Mouse (Mus musculus) naive thymus-derived CD4-positive, alpha-beta T cell, adult 2 months (primary cell): ENCODE measurements around the gene Gm28047.
"Not testable (repeated sequence)": the region's sequence is repeated elsewhere in the genome, so short reads cannot be mapped to it uniquely, and the experiment has no call there.

Experiments
- DNase-seq: peaks from one replicate; pipeline ENCODE4 v3.0.0-alpha.2; 2011; ENCODE audit warnings: low read depth

Gm28047 gene

GRCm38 (mm10) chr15:102624970-102625686 lies at the start of gene Gm28047, which contains the start of gene Atf7:
Gene Gm28047 (minus strand): TSS chr15:102625067.
Gene Atf7 (minus strand): TSS chr15:102625464.
- DNase-seq = peak; percentile 99

DNA sequence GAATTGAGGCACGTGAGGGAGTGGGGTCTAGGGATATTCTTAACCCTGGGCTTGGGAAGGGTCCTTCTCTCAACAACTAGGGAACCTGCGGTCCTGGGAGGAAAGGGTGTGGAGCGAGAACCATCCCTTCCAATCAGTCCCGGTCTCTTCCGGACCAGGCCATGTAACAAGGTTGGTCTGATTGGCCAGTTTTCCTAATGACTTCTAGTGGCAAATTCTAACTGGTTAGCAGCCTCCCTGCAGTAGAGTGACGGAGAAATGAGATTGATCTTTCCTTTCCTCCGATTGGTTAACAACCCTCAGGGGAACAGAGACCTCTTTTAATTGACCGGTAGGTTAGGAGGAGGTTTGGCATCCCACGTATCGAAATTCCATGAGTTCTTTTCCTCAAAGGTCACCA lies 48.7 kb upstream of the Gm28047 start:
- no peak for DNase-seq

GRCm38 (mm10) chr15:102672215-102673071 lies 47.6 kb upstream of the Gm28047 start, which contains the start of gene Atp5g2:
Gene Atp5g2 (minus strand): TSS chr15:102672352.
- DNase-seq = peak; percentile 34

DNA sequence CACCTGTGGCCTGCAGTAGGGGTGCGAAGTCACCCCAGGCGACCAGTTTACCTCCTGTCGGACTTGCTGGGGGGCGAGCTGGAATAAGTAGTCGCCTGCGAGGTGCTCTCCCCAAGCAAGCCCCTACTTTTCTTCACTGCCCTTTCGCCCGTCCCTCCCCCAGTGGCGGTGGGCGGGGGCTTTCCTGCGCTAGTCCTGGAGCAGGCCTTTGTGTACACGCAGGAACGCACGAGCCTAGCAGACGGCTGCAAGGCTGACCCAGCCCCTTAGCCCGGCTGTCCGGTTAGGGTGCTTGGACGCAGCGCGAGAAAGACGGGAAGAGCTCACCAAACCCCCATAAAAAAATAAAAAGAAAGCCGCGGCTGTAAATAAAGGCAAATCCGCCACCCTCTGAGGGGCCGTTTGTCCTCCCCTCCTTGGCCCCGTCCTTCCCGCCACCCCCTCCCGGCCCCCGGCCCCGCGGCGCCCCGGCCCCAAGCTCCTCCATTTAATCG lies 46.9 kb upstream of the Gm28047 start:
- peak; percentile 63 for DNase-seq

DNA sequence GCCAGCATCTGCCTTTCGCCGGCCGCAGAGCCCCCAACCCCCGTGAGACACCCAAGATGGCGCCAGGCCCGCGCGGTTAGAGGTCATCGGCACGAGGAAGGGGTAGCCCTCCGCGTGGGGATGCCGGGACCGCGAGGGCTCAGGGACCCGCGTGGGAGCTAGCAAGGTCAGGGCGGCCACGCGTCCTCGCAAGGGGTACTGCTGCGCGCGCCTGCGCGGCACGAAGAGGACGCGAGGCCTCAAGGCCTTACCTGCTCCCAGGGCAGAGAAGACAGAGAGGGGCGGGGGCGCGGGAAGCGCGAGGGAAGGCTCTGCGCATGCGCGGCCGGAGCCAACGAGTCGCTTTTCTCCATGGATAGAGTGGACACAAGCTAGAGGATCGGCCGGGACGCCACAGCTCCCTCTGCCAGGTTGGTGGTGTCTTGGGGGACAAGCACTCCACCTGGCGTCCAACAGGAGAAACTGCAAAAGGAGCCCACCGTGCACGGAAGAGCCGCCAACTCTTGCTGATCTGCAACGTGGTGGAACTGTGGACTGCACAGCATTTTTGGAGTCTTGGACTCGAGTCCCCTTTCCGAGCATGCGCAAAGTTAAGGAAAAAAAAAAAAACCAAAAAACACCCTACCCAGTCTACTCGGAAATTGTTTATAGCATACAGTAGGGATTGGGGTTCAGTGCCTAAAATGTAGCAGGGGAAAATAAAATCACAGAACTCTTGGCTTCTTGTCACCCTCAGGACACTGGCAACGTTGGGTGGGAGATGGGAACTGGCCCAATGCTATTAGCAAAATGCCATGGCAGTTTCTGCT lies 46.1 kb upstream of the Gm28047 start:
- peak; percentile 99 for DNase-seq

DNA sequence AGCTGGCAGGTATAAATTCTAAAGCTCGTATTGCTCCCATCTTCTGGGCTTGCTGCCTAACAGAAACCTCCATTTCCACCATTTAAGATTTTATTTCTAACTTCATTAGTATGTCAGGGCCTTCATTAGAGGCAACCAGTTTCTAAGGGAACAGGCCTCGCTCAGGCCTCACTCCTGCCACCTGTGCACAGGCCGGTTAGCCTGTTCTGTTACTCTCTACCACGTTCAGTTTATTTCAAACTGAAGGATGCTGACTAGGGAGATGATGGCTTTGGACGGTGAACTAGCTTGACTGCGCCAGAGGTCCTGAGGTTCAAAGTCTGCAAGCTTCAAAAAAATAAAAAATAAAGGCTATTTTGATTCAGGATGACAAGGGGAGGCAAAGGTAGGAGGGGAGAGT lies 45.4 kb upstream of the Gm28047 start:
- DNase-seq = no peak

GRCm38 (mm10) chr15:102669571-102669970 lies 44.7 kb upstream of the Gm28047 start:
- DNase-seq = no peak

DNA sequence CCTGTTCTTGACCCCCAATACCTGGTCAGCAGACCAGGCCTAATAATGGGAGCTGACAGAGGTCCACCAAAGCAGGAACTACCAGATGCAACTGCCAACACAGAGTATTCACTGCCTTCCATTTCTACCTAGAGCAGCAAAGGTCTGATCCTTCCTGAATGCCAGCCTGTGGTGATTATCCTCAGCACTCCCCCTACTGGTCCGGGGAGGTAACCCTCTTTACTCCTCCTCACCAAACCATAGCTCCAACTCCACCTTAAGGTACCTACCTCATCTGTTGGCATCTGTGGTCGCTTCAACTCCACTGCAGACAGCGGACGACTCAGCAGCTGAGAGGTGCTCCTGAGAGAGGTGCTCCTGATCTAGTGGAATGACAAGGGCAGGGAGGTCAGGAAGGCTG lies 40.6 kb upstream of the Gm28047 start:
- peak; percentile 79 for DNase-seq

DNA sequence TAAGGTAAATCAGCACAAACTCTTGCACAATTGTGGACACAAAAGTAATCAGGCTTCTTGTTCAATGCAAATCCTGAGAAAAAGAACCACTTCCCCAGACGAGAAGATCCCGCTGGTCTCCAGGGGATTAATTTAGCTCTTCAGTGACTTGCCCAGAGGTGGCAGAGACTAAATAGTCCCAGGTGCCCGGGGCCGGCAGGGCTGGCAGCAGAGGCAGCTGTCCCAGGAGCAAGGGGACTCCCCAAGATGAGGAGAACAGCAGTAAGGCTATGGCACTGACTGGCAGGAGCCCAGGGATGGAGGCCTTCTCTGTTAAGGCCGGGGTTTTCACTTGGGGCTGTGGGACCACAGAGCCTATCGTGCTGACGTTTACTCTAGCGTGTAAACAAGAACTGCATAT lies 39.0 kb upstream of the Gm28047 start:
- DNase-seq = no peak

DNA sequence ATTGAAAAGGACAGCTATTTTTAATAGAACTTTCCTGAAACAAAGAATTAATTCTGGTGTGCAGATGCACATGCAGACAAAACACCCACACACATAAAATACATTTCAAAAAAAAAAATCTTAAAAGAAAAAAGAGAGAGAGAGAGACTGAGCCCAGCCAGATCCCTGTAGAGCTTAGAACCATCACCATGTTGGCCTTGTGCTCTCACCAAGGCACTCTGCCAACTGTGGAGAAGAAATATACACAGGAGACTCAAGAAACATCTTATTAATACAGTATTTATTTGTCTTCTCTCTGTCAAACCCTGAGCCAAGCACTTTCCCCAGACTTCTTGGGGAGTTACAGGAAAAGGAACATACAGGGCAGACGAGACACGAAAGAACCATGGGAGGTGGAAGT lies 37.7 kb upstream of the Gm28047 start:
- not testable (repeated sequence) for DNase-seq

DNA sequence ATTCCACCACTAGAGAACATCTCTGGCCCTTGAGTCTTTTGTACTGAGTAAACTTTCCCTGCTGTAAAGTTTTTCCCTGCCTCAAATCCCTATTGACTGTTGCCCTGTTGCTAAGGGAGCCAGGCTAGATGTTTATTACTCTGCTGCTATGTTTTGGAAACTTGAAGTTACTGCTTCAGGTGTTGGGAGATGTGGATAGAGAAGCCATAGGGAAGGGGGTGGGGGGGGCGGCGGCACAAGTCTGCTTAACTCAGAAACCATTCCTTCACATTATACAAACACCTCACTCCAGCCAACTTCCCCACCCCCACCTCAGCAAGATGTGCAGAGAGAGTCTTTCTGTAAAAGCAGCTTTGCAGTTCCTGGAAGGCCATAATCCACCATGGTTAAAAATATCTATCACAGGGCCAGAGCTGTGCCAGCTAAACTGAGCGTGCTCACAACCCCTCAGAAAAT lies 33.1 kb upstream of the Gm28047 start:
- DNase-seq = no peak

- DNase-seq = no peak
Measured at GRCm38 (mm10) chr15:102656658-102657057, 31.8 kb upstream of the Gm28047 start.

- DNase-seq = not testable (repeated sequence)
Measured at GRCm38 (mm10) chr15:102651928-102652660, 27.2 kb upstream of the Gm28047 start.

GRCm38 (mm10) chr15:102651107-102651506 lies 26.2 kb upstream of the Gm28047 start:
- DNase-seq = no peak

GRCm38 (mm10) chr15:102635817-102636216 lies 10.9 kb upstream of the Gm28047 start:
- DNase-seq = no peak

DNA sequence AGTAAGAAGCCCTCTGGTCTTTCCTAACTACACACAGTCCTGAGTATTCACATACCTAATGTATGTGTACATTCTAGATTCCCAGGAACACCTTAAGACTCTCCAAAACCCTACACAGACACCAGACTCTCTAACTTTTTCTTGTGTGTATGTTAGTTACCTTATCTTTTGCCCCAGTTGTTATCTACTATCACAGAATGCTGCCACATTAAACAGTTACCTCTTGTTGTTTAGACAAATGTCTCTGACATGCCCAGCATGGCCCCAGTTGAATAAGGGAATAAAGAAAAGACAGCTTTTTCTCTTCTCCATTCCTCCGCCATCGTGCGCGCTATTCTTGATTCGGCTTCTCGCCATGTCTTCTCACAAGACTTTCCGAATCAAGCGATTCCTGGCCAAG lies 9.8 kb upstream of the Gm28047 start:
- DNase-seq = no peak

DNA sequence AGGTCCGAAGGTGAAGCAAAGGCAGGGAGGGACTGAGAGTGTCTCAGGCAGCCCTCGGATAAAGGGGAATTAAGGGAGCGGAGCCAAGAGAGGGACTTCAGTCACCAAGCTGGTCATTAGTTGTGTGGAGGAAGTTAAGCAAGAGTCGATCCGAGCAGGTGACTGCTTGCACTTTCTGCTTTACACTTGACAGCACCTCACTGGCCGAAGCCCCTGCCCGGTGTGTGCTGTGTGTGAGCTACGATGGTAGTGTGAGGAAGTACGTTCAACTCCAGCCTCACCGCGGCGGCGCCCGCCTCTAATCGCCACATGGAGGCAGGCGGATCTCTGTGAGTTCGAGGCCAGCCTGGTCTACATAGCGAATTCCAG lies 804 bp upstream of the Gm28047 start:
- no peak for DNase-seq

DNA sequence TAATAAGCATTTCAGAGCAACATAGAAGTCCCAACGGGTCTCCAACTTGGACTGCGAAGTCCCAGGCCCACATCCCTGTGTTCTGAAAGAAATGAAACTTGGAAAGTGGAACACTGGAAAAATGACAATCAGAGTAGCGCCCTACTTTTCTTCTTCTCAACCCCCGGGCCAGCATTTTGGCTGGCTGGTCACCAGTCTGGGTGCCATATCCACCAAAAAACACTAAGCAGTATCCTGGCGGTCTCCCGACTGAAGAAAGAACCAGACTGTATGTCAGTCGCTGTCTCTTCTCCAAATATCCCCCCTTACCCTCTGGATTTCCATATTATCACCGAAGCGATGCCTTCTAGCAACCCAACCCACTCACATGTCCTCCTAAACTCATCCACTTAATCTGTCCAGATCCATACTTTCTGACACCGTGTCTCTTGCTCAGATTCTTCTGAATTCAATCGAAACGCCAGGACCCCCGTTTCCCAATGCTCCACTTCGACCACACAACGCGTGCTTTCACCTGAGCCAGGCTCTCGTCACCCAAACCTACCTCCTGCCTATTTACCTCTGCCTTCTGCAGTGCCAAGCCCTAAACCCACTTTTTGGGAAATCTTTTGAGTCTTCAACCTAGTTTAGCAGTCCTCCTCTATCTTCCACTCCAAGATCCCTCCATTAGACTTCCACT lies 437 bp downstream of the Gm28047 start:
- DNase-seq = no peak

- no peak for DNase-seq
Measured at GRCm38 (mm10) chr15:102623121-102623520, 1.7 kb downstream of the Gm28047 start.

GRCm38 (mm10) chr15:102622536-102622935 lies 2.3 kb downstream of the Gm28047 start:
- no peak for DNase-seq

- DNase-seq = no peak
Measured at GRCm38 (mm10) chr15:102620765-102621164, 4.1 kb downstream of the Gm28047 start.
